Mouse (Mus musculus) kidney, postnatal 36 days (tissue): ENCODE measurements around the gene Zfp110.

Experiments
- DNase-seq, 2 experiments: peaks; one replicate each; pipeline ENCODE4 v3.0.0; 2021 to 2022; ENCODE audit warnings: mixed read lengths in 2 of 2

Gene Zfp110

DNA sequence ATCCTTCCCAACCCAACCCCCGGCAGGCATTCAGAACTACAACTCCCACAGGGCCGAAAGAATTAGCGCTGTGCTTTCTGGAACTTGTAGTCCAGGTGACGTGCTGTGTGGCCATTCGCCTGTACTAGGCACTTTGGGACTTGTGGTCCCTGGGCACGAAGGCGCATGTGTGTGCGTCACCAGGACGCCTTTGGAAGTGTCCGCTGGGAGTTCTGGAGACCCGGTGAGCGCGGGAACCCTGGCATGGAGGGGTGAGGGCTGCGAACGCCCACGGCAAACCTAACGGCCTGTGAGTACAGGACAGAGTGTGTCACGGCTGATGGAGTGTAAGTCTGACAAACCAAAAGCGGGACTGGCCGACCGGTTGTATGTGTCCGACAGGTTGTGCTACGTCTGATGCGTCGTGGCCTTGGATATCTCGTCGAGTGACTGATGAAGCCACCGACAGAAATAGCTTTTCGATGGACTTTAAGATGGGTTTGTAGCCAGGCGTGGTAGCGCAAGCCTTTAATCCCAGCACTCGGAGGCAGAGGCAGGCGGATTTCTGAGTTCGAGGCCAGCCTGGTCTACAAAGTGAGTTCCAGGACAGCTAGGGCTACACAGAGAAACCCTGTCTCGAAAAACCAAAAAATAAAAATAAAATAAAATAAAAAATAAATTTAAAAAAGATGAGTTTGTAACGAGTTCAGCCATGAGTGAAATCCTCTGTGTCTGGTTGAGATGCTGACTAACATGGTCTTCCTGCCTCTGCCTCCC is 63.3 kb downstream of the Zfp110 start, which contains the start of gene Zscan22:
Zscan22 (plus strand) TSS at position 161 of the 756 bp plus-strand sequence.
- peak; percentile 94 to 97 for DNase-seq
